Mouse (Mus musculus) G1E (cell line): ENCODE results near the gene Vma21-ps. TPM values are rescaled to one million over a fixed set of nuclear protein-coding genes. Genes with fewer than 3 reads are reported as not detected.
"Not testable (repeated sequence)": the region's sequence is repeated elsewhere in the genome, so short reads cannot be mapped to it uniquely, and the experiment has no call there.

Experiments used
- ATAC-seq: 2 replicates; pipeline ENCODE4 v1.8.0; 2016; ENCODE audit warnings: mild to moderate bottlenecking; ENCODE audit not compliant: insufficient number of reproducible peaks, poor library complexity, low FRiP score, severe bottlenecking; ENCODE audit errors: extremely low read depth
- DNase-seq: peaks from one replicate; pipeline ENCODE4 v3.0.0; 2012; ENCODE audit warnings: low spot score
- H3K27me3 ChIP-seq: 2 replicates; pipeline ENCODE4 v1.6.1; 2012; ENCODE audit warnings: mild to moderate bottlenecking, low read length, inconsistent platforms; ENCODE audit not compliant: insufficient read depth
- H3K36me3 ChIP-seq: replicated peaks from 2 replicates; pipeline ENCODE3; 2012; ENCODE audit warnings: mild to moderate bottlenecking, inconsistent platforms
- H3K4me1 ChIP-seq: 2 replicates; pipeline ENCODE4 v1.6.1; 2012; ENCODE audit warnings: low read depth, low read length, inconsistent platforms, mixed read lengths; ENCODE audit not compliant: insufficient read depth
- H3K4me3 ChIP-seq: 2 replicates; pipeline ENCODE4 v1.5.1; 2012; ENCODE audit warnings: low read depth, mild to moderate bottlenecking, inconsistent platforms, low read length, moderate library complexity, mixed read lengths
- H3K9me3 ChIP-seq: replicated peaks from 2 replicates; pipeline ENCODE4 v1.6.1; 2012; ENCODE audit warnings: inconsistent platforms
- CTCF ChIP-seq: IDR thresholded peaks from 2 replicates; pipeline ENCODE4 v1.5.1; 2012; ENCODE audit warnings: low read depth, low read length, inconsistent platforms, mixed read lengths
- GATA1 ChIP-seq: IDR thresholded peaks from 2 replicates; pipeline ENCODE4 v1.6.1; 2012; ENCODE audit warnings: borderline replicate concordance, low read length, inconsistent platforms, mixed read lengths
- GATA2 ChIP-seq: IDR thresholded peaks from 2 replicates; pipeline ENCODE4 v1.6.1; 2012; ENCODE audit warnings: low read depth, low read length, inconsistent platforms, borderline replicate concordance
- POLR2AphosphoS5 ChIP-seq: IDR thresholded peaks from 2 replicates; pipeline ENCODE4 v1.6.1; 2012; ENCODE audit warnings: low read depth, low read length, inconsistent platforms; ENCODE audit not compliant: insufficient replicate concordance
- TAL1 ChIP-seq: conservative IDR thresholded peaks from 2 replicates; pipeline ENCODE4 v1.6.1; 2012; ENCODE audit warnings: low read depth, low read length, inconsistent platforms, mixed read lengths
- polyA plus RNA-seq: library from polyadenylated mRNA; stranded (reverse); fragments of >175 nt; gene quantifications from 2 replicates; pipeline ENCODE4 v1.2.3, GENCODE M21; 2012
- total RNA-seq, 2 experiments: library from RNA; stranded (forward) in 1 of 2; stranded (reverse) in 1 of 2; fragments of 200-1000 nt in 1 of 2; fragments of >200 nt in 1 of 2; fragmentation: Nextera tagmentation in 1 of 2; gene quantifications; 2 replicates each; pipeline ENCODE4 v1.2.3; 2014 to 2017

Gene Vma21-ps
- total RNA-seq (2014; fragmentation: Nextera tagmentation) (5.0 TPM in 1 of 2 replicates, not detected in the other), total RNA-seq (2017) (not detected in 2 replicates), polyA plus RNA-seq (not detected in 2 replicates)

DNA sequence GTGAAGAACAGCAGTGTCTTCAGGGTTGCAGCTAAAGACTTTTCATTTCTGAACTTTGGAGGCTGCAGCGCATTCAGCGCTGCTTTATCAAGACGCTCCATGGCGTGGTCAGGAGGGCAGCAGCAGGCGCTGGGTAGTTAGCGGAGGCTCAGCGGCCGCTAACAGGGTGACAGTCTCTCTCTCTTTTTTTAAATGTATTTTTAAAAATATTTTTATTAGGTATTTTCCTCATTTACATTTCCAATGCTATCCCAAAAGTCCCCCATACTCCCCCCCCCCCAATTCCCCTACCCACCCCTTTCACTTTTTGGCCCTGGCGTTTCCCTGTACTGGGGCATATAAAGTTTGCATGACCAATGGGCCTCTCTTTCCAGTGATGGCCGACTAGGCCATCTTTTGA, at the start of gene Vma21-ps:
TSS of gene Vma21-ps (minus strand) at position 101 of the 400 bp plus-strand sequence.
- H3K36me3 ChIP-seq, H3K27me3 ChIP-seq, DNase-seq, ATAC-seq, H3K4me3 ChIP-seq, H3K4me1 ChIP-seq, H3K9me3 ChIP-seq: not testable (repeated sequence)

DNA sequence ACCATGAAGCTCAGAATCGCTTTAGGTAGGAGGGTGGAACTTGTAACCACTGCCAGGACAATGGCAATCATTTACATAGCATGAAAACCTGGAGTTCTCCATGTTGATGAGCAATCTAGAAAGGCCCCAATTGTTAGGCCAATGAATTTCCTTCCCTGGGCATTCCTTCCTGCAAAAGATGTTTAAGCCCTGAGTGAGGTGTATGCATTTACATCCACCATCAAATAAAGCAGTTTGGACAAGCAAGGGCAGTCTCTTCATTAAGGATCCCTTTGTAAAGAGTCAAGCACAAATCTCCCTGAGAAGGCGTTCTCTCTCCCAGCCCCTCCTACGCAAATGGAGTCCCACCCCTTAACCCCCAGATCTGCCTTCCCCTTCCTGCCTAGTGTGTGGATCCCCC, 46.0 kb upstream of the Vma21-ps start:
- H3K9me3 ChIP-seq: no peaks in the 10 kb centered on the region
- DNase-seq: no peak
- no peak for ATAC-seq
- no peak for TF ChIP-seq GATA1
- no peak for TF ChIP-seq POLR2AphosphoS5
- no peak for TF ChIP-seq GATA2
- TF ChIP-seq CTCF: no peak
- TF ChIP-seq TAL1: no peak
- H3K4me3 ChIP-seq: no peak overlapping the region
- no peaks in the 10 kb centered on the region for H3K27me3 ChIP-seq
- H3K36me3 ChIP-seq: no peaks in the 10 kb centered on the region
- no peaks in the 10 kb centered on the region for H3K4me1 ChIP-seq

DNA sequence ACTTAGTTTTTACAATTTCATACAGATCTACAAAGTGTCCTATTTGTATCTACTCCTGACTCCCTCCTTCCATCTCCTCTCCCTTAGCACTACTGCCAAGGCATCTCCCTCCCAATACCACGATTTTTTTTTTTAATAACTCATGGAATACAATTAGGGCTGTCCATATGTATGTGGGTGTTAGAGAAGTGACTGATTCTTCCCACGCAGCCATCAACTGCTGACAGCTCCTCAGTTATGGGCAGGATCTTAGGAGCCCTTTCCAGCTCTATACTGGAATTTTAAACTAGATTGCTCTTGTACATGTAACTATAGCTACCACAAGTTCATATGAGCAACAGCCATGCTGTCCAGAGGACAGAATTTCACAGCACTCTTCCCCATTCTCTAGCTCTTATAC, 33.6 kb upstream of the Vma21-ps start:
- TF ChIP-seq GATA1 (no peak), POLR2AphosphoS5 (no peak), TAL1 (no peak), GATA2 (no peak), CTCF (no peak)
- Histone ChIP-seq H3K4me1 (no peaks in the 10 kb centered on the region), H3K9me3 (no peaks in the 10 kb centered on the region), H3K27me3 (peaks cover 2% of the 10 kb centered on the region), H3K4me3 (no peak overlapping the region), H3K36me3 (no peaks in the 10 kb centered on the region)
- DNase-seq (no peak), ATAC-seq (no peak)

DNA sequence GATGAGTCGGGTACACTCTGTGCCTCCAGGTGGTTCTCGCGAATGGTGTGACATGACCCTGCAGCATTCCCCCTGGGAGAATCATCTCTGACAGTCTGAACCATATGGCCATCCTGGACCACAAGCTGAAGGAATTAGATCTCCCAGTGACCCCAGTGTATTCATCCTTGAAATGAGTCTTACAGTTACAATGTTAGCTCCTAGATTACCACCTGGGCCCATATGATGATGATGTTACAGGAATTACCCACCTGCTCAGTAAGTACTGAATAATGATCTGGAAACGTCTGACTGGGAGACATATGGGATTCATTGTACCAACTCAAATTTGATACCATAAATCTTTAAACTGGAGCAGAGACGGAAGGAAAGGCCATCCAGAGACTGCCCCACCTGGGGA, 29.4 kb upstream of the Vma21-ps start:
- H3K27me3 ChIP-seq: peaks cover 2% of the 10 kb centered on the region
- TF ChIP-seq CTCF: no peak
- no peak for TF ChIP-seq GATA2
- no peak for TF ChIP-seq GATA1
- no peak for TF ChIP-seq TAL1
- TF ChIP-seq POLR2AphosphoS5: no peak
- no peak for DNase-seq
- H3K9me3 ChIP-seq: no peaks in the 10 kb centered on the region
- H3K4me3 ChIP-seq: no peak overlapping the region
- no peak for ATAC-seq
- no peaks in the 10 kb centered on the region for H3K36me3 ChIP-seq
- H3K4me1 ChIP-seq: no peaks in the 10 kb centered on the region

DNA sequence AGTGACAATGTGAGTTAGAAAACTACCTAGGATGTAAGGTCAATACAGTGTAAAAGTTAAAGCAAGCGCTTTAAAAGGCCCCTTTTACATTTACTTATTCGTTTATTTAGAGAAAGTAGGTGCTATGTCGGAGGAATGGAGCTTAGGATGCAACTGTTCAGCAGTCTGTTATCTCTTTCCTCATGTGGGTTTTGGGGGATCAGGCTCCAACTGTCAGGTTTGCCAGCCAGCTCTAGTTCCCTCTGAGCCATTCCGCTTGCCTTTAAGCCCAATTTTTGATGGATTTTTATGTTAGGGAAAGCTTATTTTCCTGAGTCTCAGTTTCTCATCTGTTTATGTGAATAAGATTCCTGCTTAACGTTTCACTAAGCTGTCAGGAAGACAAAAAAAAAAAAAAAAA, 22.3 kb upstream of the Vma21-ps start:
- TF ChIP-seq TAL1 (no peak), POLR2AphosphoS5 (no peak), CTCF (no peak), GATA1 (no peak), GATA2 (no peak)
- Histone ChIP-seq H3K9me3 (no peaks in the 10 kb centered on the region), H3K4me1 (no peaks in the 10 kb centered on the region), H3K4me3 (no peak overlapping the region), H3K36me3 (no peaks in the 10 kb centered on the region), H3K27me3 (no peaks in the 10 kb centered on the region)
- DNase-seq (no peak), ATAC-seq (no peak)

DNA sequence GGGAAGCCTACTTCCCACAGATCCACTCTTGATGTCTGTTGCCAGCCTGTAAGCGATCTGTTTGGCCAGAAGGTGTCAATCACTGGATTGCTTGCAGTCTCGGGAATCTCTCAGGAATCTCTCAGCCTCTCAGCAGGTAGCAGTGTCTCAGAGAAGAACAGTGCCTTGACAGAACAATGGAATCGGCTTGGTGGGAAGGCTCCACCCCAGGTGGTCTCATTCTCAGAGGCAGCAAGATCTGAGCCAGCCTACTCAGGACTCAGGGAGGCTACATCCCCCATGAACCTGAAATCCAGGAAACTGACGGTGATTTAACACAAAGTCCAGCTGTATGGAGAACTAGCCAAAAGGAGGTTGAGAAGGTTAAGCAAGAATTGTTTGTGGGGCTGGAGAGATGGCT, 20.5 kb upstream of the Vma21-ps start:
- no peaks in the 10 kb centered on the region for H3K27me3 ChIP-seq
- no peaks in the 10 kb centered on the region for H3K9me3 ChIP-seq
- no peaks in the 10 kb centered on the region for H3K36me3 ChIP-seq
- no peak for DNase-seq
- H3K4me3 ChIP-seq: no peak overlapping the region
- TF ChIP-seq GATA2 (no peak), CTCF (no peak), TAL1 (no peak)
- no peaks in the 10 kb centered on the region for H3K4me1 ChIP-seq
- ATAC-seq: no peak

DNA sequence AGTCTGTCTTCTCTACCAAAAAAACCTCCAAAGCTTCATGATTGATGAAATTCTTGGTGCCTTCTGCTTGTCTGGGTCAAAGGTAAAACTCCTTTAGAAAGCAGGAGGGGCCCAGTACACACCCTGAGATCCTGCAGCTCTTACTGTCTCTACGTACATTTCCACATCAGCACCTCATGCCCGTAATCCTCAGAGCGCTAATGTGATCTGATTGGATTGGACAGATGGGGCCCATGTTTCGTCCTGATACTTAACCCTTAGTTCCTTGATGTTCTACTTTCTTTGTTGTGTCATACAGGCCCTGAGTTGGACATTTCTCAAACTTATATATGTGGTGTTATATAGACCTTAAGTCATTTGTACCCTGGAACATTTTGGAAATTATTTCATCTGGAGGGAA, 9.6 kb downstream of the Vma21-ps start:
- no peak for DNase-seq
- Histone ChIP-seq H3K27me3 (no peaks in the 10 kb centered on the region), H3K4me3 (no peak overlapping the region), H3K4me1 (no peaks in the 10 kb centered on the region), H3K36me3 (peaks cover 51% of the 10 kb centered on the region), H3K9me3 (no peaks in the 10 kb centered on the region)
- TF ChIP-seq GATA2 (no peak), GATA1 (no peak), TAL1 (no peak), POLR2AphosphoS5 (no peak), CTCF (no peak)
- ATAC-seq: no peak
